Comparison of ENCODE assay signal across 15 mouse cellular contexts in genomic region chr7:142566512-142566911, GRCm38 (mm10). TPM values are rescaled to one million over a fixed set of nuclear protein-coding genes. Genes with fewer than 3 reads are reported as not detected.
A peak's percentile ranks its signal among the peaks of the same experiment; 100 is the strongest.
DNase-seq lines count a peak whose midpoint lies in the region; ATAC-seq lines count a peak whose summit lies in the region.
"Had no signal": no experiment of that assay in that cellular context is flagged by ENCODE, and none has a peak within 500 bp of the region (broad histone marks: within the 10 kb centered on the region; RNA-seq: fewer than 3 reads in every experiment).

No protein-coding gene starts in this region.

- no peaks in the 10 kb centered on the region for H3K9me3 ChIP-seq in heart, embryonic 10.5 days
- no peaks in the 10 kb centered on the region for H3K9me3 ChIP-seq in kidney, embryonic 16.5 days (ENCODE audit: low read length)
- H3K9me3 ChIP-seq in liver, embryonic 11.5 days (ENCODE audit: control insufficient read depth, low read length) = no peaks in the 10 kb centered on the region
- no peaks in the 10 kb centered on the region for H3K9me3 ChIP-seq in stomach, embryonic 15.5 days
- H3K9me3 ChIP-seq: midbrain, embryonic 13.5 days had no signal

- H3K4me2 ChIP-seq in kidney, embryonic 16.5 days (replicated peaks; ENCODE audit: low read depth, low read length) = no peak overlapping the region
- no peak overlapping the region for H3K4me2 ChIP-seq in liver, embryonic 11.5 days
- no peak overlapping the region for H3K4me2 ChIP-seq in stomach, embryonic 15.5 days
- H3K4me2 ChIP-seq: midbrain, embryonic 13.5 days had no signal

- no peak for ATAC-seq in kidney, embryonic 16.5 days (ENCODE audit: low FRiP score, low TSS enrichment)
- ATAC-seq in liver, embryonic 11.5 days (replicated peaks; ENCODE audit: low FRiP score) = 0 out of 2 replicates have a peak, but pooled peaks have one; percentile 6
- no peak for ATAC-seq in stomach, embryonic 15.5 days (ENCODE audit: insufficient read depth, low FRiP score, low read depth)
- ATAC-seq: hindbrain, embryonic 16.5 days; midbrain, embryonic 13.5 days had no signal

- peaks cover 99% of the 10 kb centered on the region for H3K4me1 ChIP-seq in heart, embryonic 10.5 days
- H3K4me1 ChIP-seq in kidney, embryonic 16.5 days (ENCODE audit: insufficient read depth, low read length) = peaks cover 92% of the 10 kb centered on the region
- H3K4me1 ChIP-seq in liver, embryonic 11.5 days (replicated peaks; ENCODE audit: control insufficient read depth, insufficient read depth, low read length) = peaks cover 74% of the 10 kb centered on the region
- H3K4me1 ChIP-seq in stomach, embryonic 15.5 days = peaks cover 67% of the 10 kb centered on the region

- no peak overlapping the region for H3K9ac ChIP-seq in kidney, embryonic 16.5 days (replicated peaks; ENCODE audit: low read length)
- H3K9ac ChIP-seq in liver, embryonic 11.5 days (ENCODE audit: low read depth, low read length) = no peak overlapping the region
- no peak overlapping the region for H3K9ac ChIP-seq in stomach, embryonic 15.5 days
- H3K9ac ChIP-seq: midbrain, embryonic 13.5 days had no signal

- 75% methylated on average over 9 of the region's 9 CpGs for WGBS in heart, embryonic 10.5 days
- 54% methylated on average over 9 of the region's 9 CpGs for WGBS in kidney, embryonic 16.5 days
- WGBS in liver, embryonic 11.5 days = 63% methylated on average over 9 of the region's 9 CpGs
- WGBS in stomach, embryonic 15.5 days = 58% methylated on average over 9 of the region's 9 CpGs

- no peak for DNase-seq in heart, embryonic 10.5 days (ENCODE audit: low spot score)
- DNase-seq in heart, adult 18-20 months = no peak
- no peak for DNase-seq in kidney, postnatal 4 days
- no peak for DNase-seq in liver, embryonic 11.5 days (ENCODE audit: low spot score)
- DNase-seq in lung, postnatal 4 days = no peak
- DNase-seq in T-cell, adult 2 months (ENCODE audit: low spot score) = no peak
- DNase-seq: adrenal gland, postnatal 10 days; cerebellum, adult 11 months; gastrocnemius, postnatal 10 days; kidney, adult 8-10 months; kidney, postnatal 36 days had no signal

- no peak overlapping the region for H3K4me3 ChIP-seq in heart, embryonic 10.5 days
- no peak overlapping the region for H3K4me3 ChIP-seq in kidney, embryonic 16.5 days (ENCODE audit: low read length)
- H3K4me3 ChIP-seq in liver, embryonic 11.5 days (ENCODE audit: low read depth, low read length) = no peak overlapping the region
- H3K4me3 ChIP-seq in stomach, embryonic 15.5 days (replicated peaks) = no peak overlapping the region
- H3K4me3 ChIP-seq: midbrain, embryonic 13.5 days had no signal

- H3K36me3 ChIP-seq in heart, embryonic 10.5 days = no peaks in the 10 kb centered on the region
- H3K36me3 ChIP-seq in kidney, embryonic 16.5 days (ENCODE audit: insufficient read depth, low read length) = no peaks in the 10 kb centered on the region
- H3K36me3 ChIP-seq in liver, embryonic 11.5 days (ENCODE audit: control insufficient read depth, insufficient read depth, low read length) = no peaks in the 10 kb centered on the region
- H3K36me3 ChIP-seq in stomach, embryonic 15.5 days = no peaks in the 10 kb centered on the region
- H3K36me3 ChIP-seq: midbrain, embryonic 13.5 days had no signal

- H3K27ac ChIP-seq in heart, embryonic 10.5 days = peak overlapping the region; percentile 95
- peak overlapping the region; percentile 80; the same call in 1 of the 2 replicates for H3K27ac ChIP-seq in kidney, embryonic 16.5 days (ENCODE audit: low read length)
- peak overlapping the region; percentile 76 for H3K27ac ChIP-seq in liver, embryonic 11.5 days (ENCODE audit: low read depth, low read length)
- H3K27ac ChIP-seq in stomach, embryonic 15.5 days = peak overlapping the region; percentile 5; the same call in 1 of the 2 replicates
- H3K27ac ChIP-seq: midbrain, embryonic 13.5 days had no signal

- no peaks in the 10 kb centered on the region for H3K27me3 ChIP-seq in heart, embryonic 10.5 days (ENCODE audit: insufficient read depth, poor library complexity, severe bottlenecking)
- H3K27me3 ChIP-seq in kidney, embryonic 16.5 days (ENCODE audit: insufficient read depth, low read length) = no peaks in the 10 kb centered on the region
- H3K27me3 ChIP-seq in liver, embryonic 11.5 days (replicated peaks; ENCODE audit: control insufficient read depth, insufficient read depth, low read length) = 0 out of 2 replicates have a peak, but pooled peaks cover 2% of the 10 kb centered on the region
- no peaks in the 10 kb centered on the region for H3K27me3 ChIP-seq in stomach, embryonic 15.5 days (replicated peaks)

RNA-seq across cellular contexts. Expression of gene Mrpl23, which starts 34.0 kb away (rescaled TPM):
- polyA plus RNA-seq in heart, embryonic 10.5 days (2016; fragmentation: Nextera tagmentation; extraction: Ambion mirVana) = 17.1 and 25.1 TPM in 2 replicates
- 10 to 100 TPM; 12.2 to 29.0 TPM for total RNA-seq in heart, adult 18-20 months (2021)
- polyA plus RNA-seq in kidney, embryonic 16.5 days (2015; fragmentation: Nextera tagmentation; extraction: Ambion mirVana) = 24.4 and 24.6 TPM in 2 replicates
- polyA plus RNA-seq in liver, embryonic 11.5 days (2014; fragmentation: Nextera tagmentation; extraction: Ambion mirVana) = 20.8 and 22.2 TPM in 2 replicates
- polyA plus RNA-seq in stomach, embryonic 15.5 days (2015; fragmentation: Nextera tagmentation; extraction: Ambion mirVana) = 21.9 and 26.2 TPM in 2 replicates

Comparison
In these comparisons a context has a peak if more than half of its experiments do, and no peak if none do; other contexts are left out.
1. H3K27ac ChIP-seq: peak in every context shown above with its lines; median percentile 95 in heart, embryonic 10.5 days; 80 in kidney, embryonic 16.5 days; 76 in liver, embryonic 11.5 days; 5 in stomach, embryonic 15.5 days.